Mouse (Mus musculus) ovary, postnatal 10 days (tissue): ENCODE data around the gene Zfp551.
A peak's percentile ranks its signal among the peaks of the same experiment; 100 is the strongest.

Experiments
- DNase-seq: peaks from one replicate; pipeline ENCODE4 v3.0.0; 2022; ENCODE audit warnings: low spot score

Gene Zfp551

GRCm38 (mm10) chr7:12422245-12422849 lies at the start of gene Zfp551:
TSS of gene Zfp551 (minus strand) at chr7:12422751.
- peak; percentile 29 for DNase-seq

- no peak for DNase-seq
Observed at GRCm38 (mm10) chr7:12422855-12423254, 304 bp upstream of the Zfp551 start.

GRCm38 (mm10) chr7:12421741-12422140 lies 810 bp downstream of the Zfp551 start:
- DNase-seq, result no peak

GRCm38 (mm10) chr7:12369173-12369572 lies 53.4 kb downstream of the Zfp551 start, which contains the start of gene Vmn1r84:
TSS of gene Vmn1r84 (minus strand) at chr7:12369273.
- DNase-seq, result no peak
